Mouse (Mus musculus) heart, adult 2 months (tissue): Measurements from ENCODE around the gene Myocos. TPM values are rescaled to one million over a fixed set of nuclear protein-coding genes. Genes with fewer than 3 reads are reported as not detected.

ENCODE experiments used
- DNase-seq, 2 experiments: peaks; one replicate each; pipeline ENCODE4 v3.0.0; 2021
- H3K27ac ChIP-seq: fragments of 200-600 bp; 2 replicates; pipeline ENCODE4 v1.8.1; 2022
- H3K27me3 ChIP-seq: fragments of 200-500 bp; 2 replicates; pipeline ENCODE4 v1.6.1; 2012; ENCODE audit warnings: mild to moderate bottlenecking, low read length, inconsistent platforms, mixed read lengths; ENCODE audit not compliant: control insufficient read depth, insufficient read depth
- H3K36me3 ChIP-seq: fragments of 200-500 bp; 2 replicates; pipeline ENCODE4 v1.6.1; 2012; ENCODE audit warnings: low read length, inconsistent platforms; ENCODE audit not compliant: control insufficient read depth, insufficient read depth
- H3K4me1 ChIP-seq: fragments of 200-500 bp; 2 replicates; pipeline ENCODE4 v1.6.1; 2011; ENCODE audit warnings: low read length; ENCODE audit not compliant: control insufficient read depth, insufficient read depth
- H3K4me3 ChIP-seq: fragments of 200-600 bp; 2 replicates; pipeline ENCODE4 v1.8.1; 2022
- H3K79me2 ChIP-seq: fragments of 200-500 bp; replicated peaks from 2 replicates; pipeline ENCODE4 v1.6.1; 2012; ENCODE audit warnings: mild to moderate bottlenecking, inconsistent platforms, low read length, moderate library complexity, mixed read lengths; ENCODE audit not compliant: control insufficient read depth, insufficient read depth
- H3K9ac ChIP-seq: fragments of 200-500 bp; 2 replicates; pipeline ENCODE4 v1.6.1; 2012; ENCODE audit warnings: low read depth, mild to moderate bottlenecking, control low read depth, inconsistent platforms, low read length, mixed read lengths
- CTCF ChIP-seq: fragments of 200-600 bp; IDR thresholded peaks from 2 replicates; pipeline ENCODE4 v1.8.1; 2022; ENCODE audit warnings: antibody characterized with exemption, mild to moderate bottlenecking, moderate library complexity
- EP300 ChIP-seq: fragments of 200-500 bp; IDR thresholded peaks from 2 replicates; pipeline ENCODE4 v1.6.1; 2011; ENCODE audit warnings: low read depth, low read length, control low read depth; ENCODE audit not compliant: insufficient read depth
- POLR2A ChIP-seq: fragments of 200-500 bp; IDR thresholded peaks from 2 replicates; pipeline ENCODE4 v1.6.1; 2011; ENCODE audit warnings: mild to moderate bottlenecking, low read depth, low read length, control low read depth; ENCODE audit not compliant: insufficient read depth
- WGBS: fragments of 180-500 bp; shearing (Covaris S2); methylation state at CpG from one replicate; pipeline ENCODE4 v1.1.7; 2018; 5-methylcytosine and 5-hydroxymethylcytosine counted together
- intact Hi-C: fragments of 180-260 bp; cut with DNase I; formaldehyde crosslinking; loops from one replicate; pipeline ENCODE4 v1.15.1; 2025
- polyA plus RNA-seq: library from polyadenylated mRNA; depleted of rRNA; stranded (reverse); fragments of >200 nt; gene quantifications from 2 replicates; pipeline ENCODE4 v1.2.3, GENCODE M21; 2012
- total RNA-seq, 2 experiments: library from RNA; stranded (reverse); gene quantifications; 2 replicates each; pipeline ENCODE4 v1.2.3; 2021

Myocos gene
- total and polyA plus RNA-seq, 3 experiments: not detected

GRCm38 (mm10) chr1:162660276-162660860 is 2.3 kb upstream of the Myocos start:
- no peak overlapping the region for H3K4me3 ChIP-seq
- TF ChIP-seq EP300 (no peak), POLR2A (no peak), CTCF (no peak)
- H3K27me3 ChIP-seq: no peaks in the 10 kb centered on the region
- 42% methylated on average over 11 of the region's 11 CpGs for WGBS
- H3K79me2 ChIP-seq: no peaks in the 10 kb centered on the region
- H3K4me1 ChIP-seq: no peaks in the 10 kb centered on the region
- no peak overlapping the region for H3K27ac ChIP-seq
- DNase-seq: peak; percentile 38 to 56
- intact Hi-C loops: loop anchor here (10.0 kb wide), 2 partner anchors 306 to 686 kb away; partner anchors contain the start of gene 4930558K02Rik
- H3K36me3 ChIP-seq: no peaks in the 10 kb centered on the region
- no peak overlapping the region for H3K9ac ChIP-seq

DNA sequence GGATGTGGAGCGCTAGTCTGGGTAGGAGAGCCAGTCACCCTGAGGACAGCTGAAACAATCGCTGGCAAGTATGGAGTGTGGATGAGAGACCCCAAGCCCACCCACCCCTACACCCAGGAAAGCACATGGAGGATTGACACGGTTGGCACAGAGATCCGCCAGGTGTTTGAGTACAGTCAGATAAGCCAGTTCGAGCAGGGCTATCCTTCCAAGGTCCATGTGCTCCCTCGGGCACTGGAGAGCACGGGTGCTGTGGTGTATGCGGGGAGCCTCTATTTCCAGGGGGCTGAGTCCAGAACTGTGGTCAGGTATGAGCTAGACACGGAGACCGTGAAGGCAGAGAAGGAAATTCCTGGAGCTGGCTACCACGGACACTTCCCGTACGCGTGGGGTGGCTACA is 9.6 kb downstream of the Myocos start:
- no peaks in the 10 kb centered on the region for H3K79me2 ChIP-seq
- DNase-seq: no peak
- H3K4me1 ChIP-seq: peaks cover 3% of the 10 kb centered on the region
- no peak overlapping the region for H3K4me3 ChIP-seq
- no peak overlapping the region for H3K9ac ChIP-seq
- TF ChIP-seq POLR2A (no peak), CTCF (no peak)
- intact Hi-C loops: no loop called here
- no peaks in the 10 kb centered on the region for H3K36me3 ChIP-seq
- WGBS: 88% methylated on average over 14 of the region's 14 CpGs
- no peak overlapping the region for H3K27ac ChIP-seq
- H3K27me3 ChIP-seq: no peaks in the 10 kb centered on the region

- intact Hi-C loops: no loop called here
- Histone ChIP-seq H3K27me3 (no peaks in the 10 kb centered on the region), H3K4me3 (no peak overlapping the region), H3K27ac (no peak overlapping the region), H3K36me3 (no peaks in the 10 kb centered on the region), H3K4me1 (peaks cover 3% of the 10 kb centered on the region), H3K79me2 (no peaks in the 10 kb centered on the region), H3K9ac (no peak overlapping the region)
- TF ChIP-seq EP300: no peak
- TF ChIP-seq CTCF: peak; percentile 42
- no peak for DNase-seq
- WGBS: 77% methylated on average over 10 of the region's 10 CpGs
Observed at GRCm38 (mm10) chr1:162646083-162646686, 11.8 kb downstream of the Myocos start.

GRCm38 (mm10) chr1:162643752-162644151 is 14.3 kb downstream of the Myocos start:
- Histone ChIP-seq H3K27me3 (no peaks in the 10 kb centered on the region), H3K36me3 (no peaks in the 10 kb centered on the region), H3K27ac (peak overlapping the region; percentile 58), H3K4me3 (no peak overlapping the region), H3K79me2 (no peaks in the 10 kb centered on the region), H3K4me1 (peaks cover 3% of the 10 kb centered on the region), H3K9ac (no peak overlapping the region; the same call in 1 of the 2 replicates)
- TF ChIP-seq EP300: peak; percentile 68; the same call in 1 of the 2 replicates
- peak; percentile 38 for TF ChIP-seq CTCF
- peak; percentile 26; the same call in 1 of the 2 replicates for TF ChIP-seq POLR2A
- 15% methylated on average over 4 of the region's 4 CpGs for WGBS
- DNase-seq: peak; percentile 87 to 91
- intact Hi-C loops: no loop called here

- H3K9ac ChIP-seq: no peak overlapping the region
- H3K27me3 ChIP-seq: no peaks in the 10 kb centered on the region
- TF ChIP-seq POLR2A: no peak
- TF ChIP-seq EP300: no peak
- TF ChIP-seq CTCF: no peak
- DNase-seq: no peak
- no peak overlapping the region for H3K4me3 ChIP-seq
- 81% methylated on average over 3 of the region's 3 CpGs for WGBS
- no peaks in the 10 kb centered on the region for H3K36me3 ChIP-seq
- intact Hi-C loops: no loop called here
- peaks cover 3% of the 10 kb centered on the region for H3K4me1 ChIP-seq
- no peaks in the 10 kb centered on the region for H3K79me2 ChIP-seq
- H3K27ac ChIP-seq: no peak overlapping the region
Observed at GRCm38 (mm10) chr1:162642591-162642990, 15.4 kb downstream of the Myocos start.

DNA sequence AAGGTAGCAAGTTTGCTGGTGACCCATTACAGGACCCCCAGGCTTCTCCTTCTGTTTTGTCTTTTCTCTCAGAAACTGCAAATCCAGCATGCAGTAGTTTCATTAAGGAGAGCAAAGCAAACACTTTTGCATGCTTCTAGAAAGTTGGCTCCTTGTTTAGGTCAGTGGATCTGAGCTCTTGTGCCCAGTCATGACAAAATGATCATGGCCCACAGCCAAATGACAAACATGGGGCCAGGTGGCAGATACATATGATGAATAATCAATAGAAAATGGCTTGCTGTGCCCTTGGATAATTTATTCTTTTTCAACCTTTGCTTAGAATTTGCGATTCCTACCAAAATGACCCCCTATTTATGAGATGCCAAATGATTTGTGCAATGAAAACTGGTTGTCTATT is 18.2 kb downstream of the Myocos start:
- 88% methylated on average over 1 of the region's 1 CpGs for WGBS
- TF ChIP-seq CTCF: no peak
- TF ChIP-seq POLR2A: no peak
- no peak for TF ChIP-seq EP300
- no peak overlapping the region; the same call in 1 of the 2 replicates for H3K27ac ChIP-seq
- no peaks in the 10 kb centered on the region for H3K36me3 ChIP-seq
- no peaks in the 10 kb centered on the region for H3K79me2 ChIP-seq
- H3K4me3 ChIP-seq: no peak overlapping the region
- intact Hi-C loops: no loop called here
- no peak for DNase-seq
- no peak overlapping the region for H3K9ac ChIP-seq
- H3K27me3 ChIP-seq: no peaks in the 10 kb centered on the region
- H3K4me1 ChIP-seq: peaks cover 13% of the 10 kb centered on the region
